Mouse (Mus musculus) myocyte (in vitro differentiated cells): ENCODE data around the gene Serpinf1. TPM values are rescaled to one million over a fixed set of nuclear protein-coding genes. Genes with fewer than 3 reads are reported as not detected.

ENCODE experiments used
- H3K27me3 ChIP-seq: one replicate; pipeline ENCODE4 v1.6.1; 2011; ENCODE audit not compliant: control insufficient read depth, insufficient read depth, insufficient read length
- H3K36me3 ChIP-seq: one replicate; pipeline ENCODE4 v1.6.1; 2011; ENCODE audit not compliant: control insufficient read depth, insufficient read depth
- H3K4me2 ChIP-seq: one replicate; pipeline ENCODE4 v1.6.1; 2011; ENCODE audit warnings: low read depth, control low read depth
- H3K4me3 ChIP-seq: one replicate; pipeline ENCODE4 v1.5.1; 2011; ENCODE audit warnings: mild to moderate bottlenecking, control low read depth, moderate library complexity
- H3K79me2 ChIP-seq: one replicate; pipeline ENCODE4 v1.6.1; 2011; ENCODE audit not compliant: control insufficient read depth, insufficient read depth
- H3ac ChIP-seq: one replicate; pipeline ENCODE4 v1.6.1; 2011; ENCODE audit not compliant: control insufficient read depth, insufficient read length
- CEBPB ChIP-seq: IDR thresholded peaks from 2 replicates; pipeline ENCODE4 v1.6.1; 2011; ENCODE audit warnings: mild to moderate bottlenecking, moderate library complexity; ENCODE audit not compliant: poor library complexity, insufficient read depth, severe bottlenecking
- E2F4 ChIP-seq: IDR thresholded peaks from one replicate; pipeline ENCODE4 v1.6.1; 2011; ENCODE audit warnings: mild to moderate bottlenecking, control low read depth, moderate library complexity; ENCODE audit not compliant: insufficient read depth
- MAX ChIP-seq: IDR thresholded peaks from one replicate; pipeline ENCODE4 v1.6.1; 2011; ENCODE audit warnings: low read depth, mild to moderate bottlenecking, control low read depth
- MYOD1 ChIP-seq, 3 experiments: IDR thresholded peaks; one replicate each; pipeline ENCODE4 v1.6.1; 2011; ENCODE audit warnings: control low read depth in 2 of 3, low read depth in 2 of 3, mild to moderate bottlenecking in 2 of 3, moderate library complexity in 1 of 3; ENCODE audit not compliant: insufficient read length in 2 of 3, control insufficient read depth in 1 of 3
- MYOG ChIP-seq, 3 experiments: IDR thresholded peaks; one replicate each; pipeline ENCODE4 v1.6.1; 2011; ENCODE audit warnings: control low read depth in 2 of 3, low read depth in 2 of 3, mild to moderate bottlenecking in 2 of 3; ENCODE audit not compliant: insufficient read length in 2 of 3, control insufficient read depth in 1 of 3, insufficient read depth in 1 of 3
- POLR2A ChIP-seq: IDR thresholded peaks from one replicate; pipeline ENCODE4 v1.6.1; 2011; ENCODE audit warnings: low read depth, mild to moderate bottlenecking, control low read depth, moderate library complexity; ENCODE audit not compliant: insufficient read length
- POLR2AphosphoS2 ChIP-seq: IDR thresholded peaks from one replicate; pipeline ENCODE4 v1.6.1; 2011; ENCODE audit warnings: low read depth, control low read depth; ENCODE audit not compliant: insufficient read length
- REST ChIP-seq: IDR thresholded peaks from one replicate; pipeline ENCODE4 v1.6.1; 2011; ENCODE audit warnings: mild to moderate bottlenecking, control low read depth, moderate library complexity; ENCODE audit not compliant: insufficient read depth, insufficient read length
- SRF ChIP-seq: IDR thresholded peaks from one replicate; pipeline ENCODE4 v1.6.1; 2011; ENCODE audit warnings: low read depth; ENCODE audit not compliant: control insufficient read depth, insufficient read length
- TCF12 ChIP-seq: IDR thresholded peaks from one replicate; pipeline ENCODE4 v1.6.1; 2011; ENCODE audit warnings: mild to moderate bottlenecking, control low read depth; ENCODE audit not compliant: poor library complexity, insufficient read depth, severe bottlenecking
- TCF3 ChIP-seq: IDR thresholded peaks from one replicate; pipeline ENCODE4 v1.6.1; 2011; ENCODE audit warnings: low read depth, control low read depth; ENCODE audit not compliant: insufficient read length
- USF1 ChIP-seq: IDR thresholded peaks from one replicate; pipeline ENCODE4 v1.6.1; 2011; ENCODE audit warnings: low read depth, mild to moderate bottlenecking, control low read depth, moderate library complexity
- polyA plus RNA-seq: library from polyadenylated mRNA; unstranded; fragments of >200 nt; fragmentation: generic; extraction: Trizol; gene quantifications from one replicate; pipeline ENCODE4 v1.2.1, GENCODE M21; 2012; ENCODE audit warnings: missing spikeins

The Serpinf1 gene
- polyA plus RNA-seq, 1 experiment = 911 TPM

- H3K36me3 ChIP-seq = peaks cover 30% of the 10 kb centered on the region
- H3ac ChIP-seq = no peak overlapping the region
- TF ChIP-seq USF1 (no peak), TCF12 (no peak), MAX (no peak), E2F4 (no peak), MYOG (IDR thresholded peaks at IDR 0.05; ENCODE audit: control insufficient read depth in 1 of 3, insufficient read depth in 1 of 3, insufficient read length in 2 of 3, low read depth in 2 of 3) (no peak), TCF3 (no peak), POLR2AphosphoS2 (peak; percentile 53), MYOD1 (IDR thresholded peaks at IDR 0.05; ENCODE audit: control insufficient read depth in 1 of 3, insufficient read length in 2 of 3, low read depth in 2 of 3) (no peak), POLR2A (peak; percentile 26), SRF (no peak)
- peaks cover 52% of the 10 kb centered on the region for H3K79me2 ChIP-seq
- H3K27me3 ChIP-seq = no peaks in the 10 kb centered on the region
- peak overlapping the region; percentile 88 for H3K4me2 ChIP-seq
- H3K4me3 ChIP-seq = peak overlapping the region; percentile 89
These were observed 2.5 kb downstream of the Serpinf1 start for GRCm38 (mm10) chr11:75420037-75420436.

GRCm38 (mm10) chr11:75415994-75416393 lies 6.5 kb downstream of the Serpinf1 start:
- Histone ChIP-seq H3K79me2 (peaks cover 38% of the 10 kb centered on the region), H3K4me3 (no peak overlapping the region), H3ac (no peak overlapping the region), H3K4me2 (no peak overlapping the region), H3K36me3 (peaks cover 68% of the 10 kb centered on the region), H3K27me3 (no peaks in the 10 kb centered on the region)
- TF ChIP-seq MYOG (IDR thresholded peaks at IDR 0.05; ENCODE audit: control insufficient read depth in 1 of 3, insufficient read depth in 1 of 3, insufficient read length in 2 of 3, low read depth in 2 of 3) (no peak), TCF3 (no peak), MYOD1 (IDR thresholded peaks at IDR 0.05; ENCODE audit: control insufficient read depth in 1 of 3, insufficient read length in 2 of 3, low read depth in 2 of 3) (no peak), POLR2AphosphoS2 (no peak), USF1 (no peak)

- H3K4me2 ChIP-seq = no peak overlapping the region
- no peak for TF ChIP-seq MYOD1 (IDR thresholded peaks at IDR 0.05; ENCODE audit: control insufficient read depth in 1 of 3, insufficient read length in 2 of 3, low read depth in 2 of 3)
- H3ac ChIP-seq = no peak overlapping the region
- no peaks in the 10 kb centered on the region for H3K27me3 ChIP-seq
- peaks cover 77% of the 10 kb centered on the region for H3K36me3 ChIP-seq
- peaks cover 29% of the 10 kb centered on the region for H3K79me2 ChIP-seq
- H3K4me3 ChIP-seq = no peak overlapping the region
These were observed 7.4 kb downstream of the Serpinf1 start for GRCm38 (mm10) chr11:75415096-75415495.

- Histone ChIP-seq H3ac (no peak overlapping the region), H3K79me2 (no peaks in the 10 kb centered on the region), H3K4me2 (no peak overlapping the region), H3K27me3 (no peaks in the 10 kb centered on the region), H3K36me3 (peaks cover 63% of the 10 kb centered on the region), H3K4me3 (no peak overlapping the region)
- TF ChIP-seq POLR2AphosphoS2 (peak; percentile 29), E2F4 (no peak), CEBPB (no peak)
These were observed 11.9 kb downstream of the Serpinf1 start for GRCm38 (mm10) chr11:75410591-75410990.

GRCm38 (mm10) chr11:75409679-75410575 lies 12.6 kb downstream of the Serpinf1 start:
- peaks cover 56% of the 10 kb centered on the region for H3K36me3 ChIP-seq
- H3K79me2 ChIP-seq = no peaks in the 10 kb centered on the region
- no peaks in the 10 kb centered on the region for H3K27me3 ChIP-seq
- no peak overlapping the region for H3K4me2 ChIP-seq
- no peak overlapping the region for H3K4me3 ChIP-seq
- H3ac ChIP-seq = no peak overlapping the region
- TF ChIP-seq POLR2A (no peak), REST (no peak), MAX (no peak), SRF (no peak), POLR2AphosphoS2 (peak; percentile 23), USF1 (no peak), MYOG (IDR thresholded peaks at IDR 0.05; ENCODE audit: control insufficient read depth in 1 of 3, insufficient read depth in 1 of 3, insufficient read length in 2 of 3, low read depth in 2 of 3) (no peak)

- H3K27me3 ChIP-seq = no peaks in the 10 kb centered on the region
- peak overlapping the region; percentile 47 for H3K4me2 ChIP-seq
- H3K36me3 ChIP-seq = peaks cover 27% of the 10 kb centered on the region
- no peaks in the 10 kb centered on the region for H3K79me2 ChIP-seq
- TF ChIP-seq CEBPB (no peak), MYOD1 (IDR thresholded peaks at IDR 0.05; ENCODE audit: control insufficient read depth in 1 of 3, insufficient read length in 2 of 3, low read depth in 2 of 3) (peak in 2 of 3 experiments; percentile 31 to 46)
- H3ac ChIP-seq = no peak overlapping the region
- no peak overlapping the region for H3K4me3 ChIP-seq
These were observed 15.6 kb downstream of the Serpinf1 start for GRCm38 (mm10) chr11:75406865-75407264.
